Mouse (Mus musculus) neural tube, embryonic 12.5 days (tissue): ENCODE results near the gene Psd. TPM values are rescaled to one million over a fixed set of nuclear protein-coding genes. Genes with fewer than 3 reads are reported as not detected.

Experiments used
- ATAC-seq: fragments of 200-750 bp; cut with Nextera tagmentation; 2 replicates; pipeline ENCODE4 v1.8.0; 2017; ENCODE audit warnings: low read depth, mild to moderate bottlenecking, moderate TSS enrichment, moderate library complexity; ENCODE audit not compliant: low FRiP score
- H3K27ac ChIP-seq: fragments of 300-500 bp; sonication (generic); 2 replicates; pipeline ENCODE4 v1.5.1; 2016
- H3K27me3 ChIP-seq: fragments of 300-500 bp; sonication (generic); replicated peaks from 2 replicates; pipeline ENCODE4 v1.6.1; 2016; ENCODE audit warnings: mild to moderate bottlenecking
- H3K36me3 ChIP-seq: fragments of 300-500 bp; sonication (generic); 2 replicates; pipeline ENCODE4 v1.6.1; 2016; ENCODE audit warnings: mild to moderate bottlenecking
- H3K4me1 ChIP-seq: fragments of 300-500 bp; sonication (generic); 2 replicates; pipeline ENCODE4 v1.6.1; 2016
- H3K4me2 ChIP-seq: fragments of 300-500 bp; sonication (generic); replicated peaks from 2 replicates; pipeline ENCODE4 v1.6.1; 2016; ENCODE audit warnings: mild to moderate bottlenecking
- H3K4me3 ChIP-seq: fragments of 300-500 bp; sonication (generic); 2 replicates; pipeline ENCODE4 v1.5.1; 2016
- H3K9ac ChIP-seq: fragments of 300-500 bp; sonication (generic); 2 replicates; pipeline ENCODE4 v1.6.1; 2016; ENCODE audit warnings: mild to moderate bottlenecking
- H3K9me3 ChIP-seq: fragments of 300-500 bp; sonication (generic); 2 replicates; pipeline ENCODE4 v1.6.1; 2016; ENCODE audit warnings: mild to moderate bottlenecking
- whole genome bisulfite sequencing: fragments of 180-500 bp; shearing (Covaris S2); methylation state at CpG from one replicate; pipeline ENCODE4 v1.1.7; 2016; 5-methylcytosine and 5-hydroxymethylcytosine counted together
- polyA plus RNA-seq: library from polyadenylated mRNA; unstranded; fragments of >200 nt; fragmentation: Nextera tagmentation; extraction: Ambion mirVana; gene quantifications from 2 replicates; pipeline ENCODE4 v1.2.1, GENCODE M21; 2016

Gene Psd
- polyA plus RNA-seq, 1 experiment from 2014 or later = 29.9 TPM

GRCm38 (mm10) chr19:46307781-46308180 is 19.2 kb downstream of the Psd start:
- ATAC-seq = no peak
- Histone ChIP-seq H3K4me3 (no peak overlapping the region), H3K9ac (no peak overlapping the region)

GRCm38 (mm10) chr19:46306751-46307289 is 20.1 kb downstream of the Psd start:
- Histone ChIP-seq H3K27me3 (peaks cover 36% of the 10 kb centered on the region), H3K36me3 (peaks cover 10% of the 10 kb centered on the region; the same call in 1 of the 2 replicates), H3K27ac (no peak overlapping the region), H3K9ac (no peak overlapping the region), H3K4me2 (peak overlapping the region; percentile 92; the same call in 1 of the 2 replicates), H3K4me1 (peaks cover 27% of the 10 kb centered on the region), H3K4me3 (no peak overlapping the region), H3K9me3 (no peaks in the 10 kb centered on the region)
- WGBS = 89% methylated on average over 9 of the region's 9 CpGs
- no peak for ATAC-seq

More at GRCm38 (mm10) chr19:46307781-46308180, 19.2 kb downstream of the Psd start:
- 76% methylated on average over 16 of the region's 16 CpGs for WGBS
- H3K4me2 ChIP-seq = no peak overlapping the region
- H3K36me3 ChIP-seq = peaks cover 13% of the 10 kb centered on the region; the same call in 1 of the 2 replicates
- no peak overlapping the region for H3K27ac ChIP-seq
- H3K27me3 ChIP-seq = peaks cover 41% of the 10 kb centered on the region
- no peaks in the 10 kb centered on the region for H3K9me3 ChIP-seq
- peaks cover 27% of the 10 kb centered on the region for H3K4me1 ChIP-seq

- ATAC-seq = no peak
- 55% methylated on average over 5 of the region's 5 CpGs for WGBS
- Histone ChIP-seq H3K4me1 (peaks cover 27% of the 10 kb centered on the region), H3K9me3 (no peaks in the 10 kb centered on the region), H3K27me3 (peaks cover 36% of the 10 kb centered on the region), H3K36me3 (peaks cover 4% of the 10 kb centered on the region; the same call in 1 of the 2 replicates), H3K9ac (peak overlapping the region; percentile 56), H3K4me2 (peak overlapping the region; percentile 92), H3K27ac (no peak overlapping the region), H3K4me3 (peak overlapping the region; percentile 47; the same call in 1 of the 2 replicates)
Observed at GRCm38 (mm10) chr19:46306268-46306610, 20.7 kb downstream of the Psd start.

GRCm38 (mm10) chr19:46305432-46306267 is 21.3 kb downstream of the Psd start:
- peak overlapping the region; percentile 92 for H3K4me2 ChIP-seq
- H3K36me3 ChIP-seq = peaks cover 3% of the 10 kb centered on the region; the same call in 1 of the 2 replicates
- WGBS = under 1% methylated on average over 42 of the region's 43 CpGs
- H3K4me1 ChIP-seq = peaks cover 27% of the 10 kb centered on the region
- no peak overlapping the region for H3K27ac ChIP-seq
- H3K9me3 ChIP-seq = no peaks in the 10 kb centered on the region
- H3K27me3 ChIP-seq = peaks cover 36% of the 10 kb centered on the region
- H3K9ac ChIP-seq = peak overlapping the region; percentile 56
- peak overlapping the region; percentile 47 for H3K4me3 ChIP-seq
- ATAC-seq = peak; percentile 43

- H3K4me2 ChIP-seq = peak overlapping the region; percentile 92
- peak overlapping the region; percentile 47 for H3K4me3 ChIP-seq
- peaks cover 27% of the 10 kb centered on the region for H3K4me1 ChIP-seq
- no peaks in the 10 kb centered on the region for H3K9me3 ChIP-seq
- WGBS = under 1% methylated on average over 34 of the region's 34 CpGs
- ATAC-seq = peak; percentile 48
- no peak overlapping the region for H3K27ac ChIP-seq
- H3K9ac ChIP-seq = peak overlapping the region; percentile 56
- H3K27me3 ChIP-seq = peaks cover 29% of the 10 kb centered on the region
- H3K36me3 ChIP-seq = no peaks in the 10 kb centered on the region
Observed at GRCm38 (mm10) chr19:46304908-46305333, 22.0 kb downstream of the Psd start.

GRCm38 (mm10) chr19:46304216-46304841 is 22.6 kb downstream of the Psd start, which contains the start of gene Nfkb2:
Nfkb2 (plus strand) TSS chr19:46304320.
- Histone ChIP-seq H3K9ac (peak within 1 kb of the TSS; percentile 56), H3K4me3 (peak within 1 kb of the TSS; percentile 47), H3K9me3 (no peaks in the 10 kb centered on the region), H3K4me1 (peaks cover 27% of the 10 kb centered on the region), H3K4me2 (peak within 1 kb of the TSS; percentile 92), H3K36me3 (no peaks in the 10 kb centered on the region), H3K27me3 (peaks cover 29% of the 10 kb centered on the region), H3K27ac (no peak within 1 kb of the TSS)
- ATAC-seq = peak; percentile 70
- WGBS = under 1% methylated on average over 39 of the region's 39 CpGs

GRCm38 (mm10) chr19:46303251-46304215 is 23.4 kb downstream of the Psd start:
- H3K9ac ChIP-seq = no peak overlapping the region
- peaks cover 22% of the 10 kb centered on the region for H3K4me1 ChIP-seq
- 59% methylated on average over 18 of the region's 18 CpGs for WGBS
- H3K4me2 ChIP-seq = peak overlapping the region; percentile 92
- H3K9me3 ChIP-seq = no peaks in the 10 kb centered on the region
- ATAC-seq = no peak
- H3K27ac ChIP-seq = no peak overlapping the region
- H3K27me3 ChIP-seq = peaks cover 24% of the 10 kb centered on the region
- no peaks in the 10 kb centered on the region for H3K36me3 ChIP-seq
- no peak overlapping the region for H3K4me3 ChIP-seq

- H3K4me3 ChIP-seq = no peak overlapping the region
- peaks cover 21% of the 10 kb centered on the region for H3K4me1 ChIP-seq
- H3K9me3 ChIP-seq = no peaks in the 10 kb centered on the region
- H3K4me2 ChIP-seq = no peak overlapping the region
- no peaks in the 10 kb centered on the region for H3K36me3 ChIP-seq
- H3K27me3 ChIP-seq = peaks cover 15% of the 10 kb centered on the region
- H3K9ac ChIP-seq = no peak overlapping the region
- WGBS = 86% methylated on average over 4 of the region's 4 CpGs
- ATAC-seq = no peak
- H3K27ac ChIP-seq = no peak overlapping the region
Observed at GRCm38 (mm10) chr19:46302551-46302950, 24.4 kb downstream of the Psd start.

- whole genome bisulfite sequencing = 44% methylated on average over 8 of the region's 8 CpGs
- H3K36me3 ChIP-seq = no peaks in the 10 kb centered on the region
- no peak overlapping the region for H3K4me2 ChIP-seq
Observed at GRCm38 (mm10) chr19:46300294-46301045, 26.5 kb downstream of the Psd start.

GRCm38 (mm10) chr19:46296938-46297337 is 30.0 kb downstream of the Psd start:
- no peak for ATAC-seq
- no peaks in the 10 kb centered on the region for H3K4me1 ChIP-seq
- H3K27me3 ChIP-seq = no peaks in the 10 kb centered on the region
- no peak overlapping the region for H3K4me2 ChIP-seq
- no peak overlapping the region for H3K27ac ChIP-seq
- no peak overlapping the region for H3K4me3 ChIP-seq
- 72% methylated on average over 4 of the region's 4 CpGs for WGBS
- no peaks in the 10 kb centered on the region for H3K9me3 ChIP-seq
- no peaks in the 10 kb centered on the region for H3K36me3 ChIP-seq
- H3K9ac ChIP-seq = no peak overlapping the region

More at GRCm38 (mm10) chr19:46300294-46301045, 26.5 kb downstream of the Psd start:
- Histone ChIP-seq H3K4me1 (peaks cover 12% of the 10 kb centered on the region), H3K4me3 (no peak overlapping the region), H3K9ac (no peak overlapping the region), H3K27me3 (no peaks in the 10 kb centered on the region), H3K27ac (no peak overlapping the region), H3K9me3 (no peaks in the 10 kb centered on the region)
- ATAC-seq = no peak
